Mouse (Mus musculus): Measurements from ENCODE around the gene Lpp.

Gene Lpp

DNA sequence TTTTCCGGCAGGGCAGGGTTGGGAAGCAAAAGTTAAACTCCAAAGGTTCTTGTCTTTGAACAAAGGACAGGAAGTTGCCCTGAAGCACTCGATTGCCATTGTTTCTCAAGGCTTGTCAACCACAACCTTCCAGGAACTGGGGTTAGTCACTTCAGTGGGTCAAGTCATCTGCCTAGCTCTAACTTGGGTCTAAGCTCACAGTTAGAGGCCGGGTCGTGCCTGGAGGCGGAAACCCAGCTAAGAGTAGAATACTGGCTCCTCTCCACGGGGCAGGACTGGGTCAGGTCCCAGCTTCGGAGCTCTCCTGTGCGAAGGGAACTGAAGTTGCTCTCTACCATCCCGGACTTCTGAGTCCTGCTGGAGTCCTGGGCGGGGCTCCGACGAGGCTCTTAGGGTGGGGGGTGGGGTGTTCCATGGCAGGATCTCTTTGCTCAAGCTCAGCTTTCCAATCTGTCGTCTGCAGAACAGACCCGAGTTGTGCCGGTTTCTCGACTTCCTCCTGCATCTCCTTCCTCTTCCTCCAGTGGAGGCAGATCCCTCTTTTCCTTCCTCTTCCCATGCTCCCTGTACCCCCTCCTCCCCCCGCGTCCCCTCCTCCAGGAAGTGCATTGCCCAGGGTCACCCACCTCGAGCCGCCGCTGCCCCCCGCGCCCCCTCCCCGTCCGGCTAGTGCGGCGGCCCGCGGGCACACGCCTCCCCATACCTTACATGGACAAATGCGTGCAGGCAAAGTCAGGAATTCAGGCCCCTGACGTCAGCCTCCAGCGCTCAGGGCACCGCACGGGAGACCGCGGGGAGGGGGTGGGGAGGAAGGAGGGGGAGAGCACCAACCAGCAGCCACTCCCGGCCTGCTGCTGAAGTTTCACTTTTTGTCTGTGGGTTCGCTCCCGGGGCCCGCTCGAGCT, at the start of gene Lpp:
Gene Lpp, plus strand, starts transcription at position 857 of the 905 bp plus-strand sequence.
- DNase-seq (ENCODE audit: low spot score in 2 of 2): peak in 1 of 2 experiments; percentile 46

- DNase-seq (ENCODE audit: low spot score in 2 of 2): peak; percentile 22 to 31
These were observed 45.5 kb upstream of the Lpp start for GRCm38 (mm10) chr16:24347582-24348411.

GRCm38 (mm10) chr16:24350306-24350705, 43.0 kb upstream of the Lpp start:
- DNase-seq (ENCODE audit: low spot score in 2 of 2): no peak

DNA sequence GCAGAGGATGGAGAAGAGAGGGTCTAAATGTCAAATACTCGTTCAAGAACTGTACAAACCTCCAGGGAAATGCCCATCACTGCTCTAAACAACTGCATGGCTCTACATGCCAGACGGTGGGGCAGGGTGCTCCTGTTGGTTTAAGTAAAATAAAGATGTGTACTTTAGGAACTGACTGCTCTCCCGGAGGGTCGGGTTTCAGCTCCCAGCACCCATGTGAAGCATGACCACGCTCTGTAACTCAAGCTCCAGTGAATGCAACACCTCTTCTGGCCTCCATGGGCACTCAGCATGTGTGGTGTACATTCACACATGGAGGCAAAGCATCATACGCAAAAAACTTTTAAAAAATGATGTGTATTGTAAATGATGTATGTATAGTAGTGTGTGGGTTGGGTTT, 42.6 kb upstream of the Lpp start:
- no peak for DNase-seq (ENCODE audit: low spot score in 2 of 2)

- DNase-seq (ENCODE audit: low spot score in 2 of 2): no peak
These were observed 41.5 kb upstream of the Lpp start for GRCm38 (mm10) chr16:24351811-24352210.

DNA sequence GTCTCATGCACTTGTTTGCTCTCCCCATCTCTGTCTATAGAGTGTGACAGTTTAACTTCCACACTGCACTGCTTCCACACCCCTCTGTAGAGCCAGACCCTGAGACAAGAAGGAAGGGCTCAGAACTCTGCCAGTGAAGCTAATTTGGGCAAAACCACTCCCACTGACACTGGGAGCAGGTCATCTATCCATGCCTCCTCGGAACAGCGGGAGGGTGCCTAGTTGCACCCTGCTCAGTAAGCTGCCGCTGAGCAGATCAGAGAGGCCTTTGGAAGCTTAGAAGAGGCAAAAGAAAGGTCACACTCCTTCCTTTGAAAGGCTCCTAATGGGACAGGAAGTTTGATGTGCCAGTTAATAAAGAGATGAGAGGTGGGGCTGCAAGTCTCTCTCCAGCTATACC, 39.5 kb upstream of the Lpp start:
- no peak for DNase-seq (ENCODE audit: low spot score in 2 of 2)

DNA sequence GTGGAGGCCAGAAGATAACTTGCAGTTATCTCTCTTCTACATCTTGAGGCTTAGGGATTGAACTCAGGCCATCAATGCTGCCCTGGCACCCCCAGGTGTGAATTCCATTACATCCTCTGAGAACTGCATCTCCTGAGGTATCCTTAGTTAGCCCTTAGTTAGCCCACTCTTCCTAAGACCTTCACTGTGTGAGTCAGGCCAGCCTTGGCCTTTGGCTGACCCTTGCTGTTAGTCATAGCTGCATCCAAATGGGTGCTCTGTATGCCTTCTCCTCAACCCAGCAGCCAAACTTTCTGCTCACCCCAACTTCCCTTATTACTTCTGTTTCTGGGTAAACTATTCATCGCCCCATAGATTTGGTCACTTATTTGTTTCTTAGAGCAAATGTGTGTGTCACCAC, 31.6 kb upstream of the Lpp start:
- DNase-seq (ENCODE audit: low spot score in 2 of 2): no peak

DNA sequence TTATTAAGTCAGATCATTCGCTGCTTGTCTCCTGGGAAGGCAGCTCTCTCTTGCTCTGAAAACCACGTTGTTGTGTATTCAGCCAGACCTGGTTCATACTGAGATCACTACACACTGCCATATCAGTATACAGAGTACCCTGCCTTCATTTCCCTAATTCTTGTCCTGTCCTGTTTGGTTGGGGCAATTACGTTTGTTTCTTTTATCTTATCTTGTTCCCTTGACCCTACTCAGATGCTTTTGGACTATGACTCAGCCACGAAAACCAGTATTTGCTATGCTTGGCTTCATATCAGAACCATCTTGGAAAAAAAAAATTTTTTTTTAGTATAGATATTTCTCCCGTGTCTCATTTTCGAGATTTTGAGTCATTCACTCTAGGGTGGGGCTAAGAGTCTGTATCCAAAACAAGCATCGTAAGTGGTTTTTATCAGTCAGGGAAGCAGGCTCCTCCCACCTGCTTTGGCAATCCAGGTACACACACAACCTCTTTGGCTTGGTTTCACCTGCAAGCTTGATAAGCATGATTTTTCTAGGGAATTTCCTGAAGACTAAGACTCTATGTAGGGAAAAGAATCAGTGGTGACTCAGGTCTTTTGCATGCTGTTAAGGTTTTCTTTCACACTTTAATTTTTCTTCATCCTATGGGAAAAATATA, 29.1 kb upstream of the Lpp start:
- DNase-seq (ENCODE audit: low spot score in 2 of 2): no peak

DNA sequence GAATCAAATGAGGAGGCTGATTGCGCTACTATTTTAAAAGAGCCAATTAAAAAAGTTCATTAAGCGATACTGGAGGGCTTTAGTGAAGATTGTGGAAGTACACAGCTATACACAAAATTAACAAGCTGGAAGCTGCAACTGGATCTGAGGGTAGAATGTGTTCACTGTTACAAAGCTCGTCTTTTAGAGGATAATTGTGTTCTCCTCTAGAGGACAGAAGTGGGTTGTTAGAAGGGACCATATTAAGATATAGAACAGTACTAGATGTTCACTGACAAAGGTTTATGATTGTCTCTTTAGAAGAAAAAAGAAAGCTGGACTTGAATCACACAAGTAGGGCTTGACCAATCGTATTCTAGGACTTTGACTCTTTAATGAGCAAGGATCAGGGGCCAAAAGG, 27.4 kb upstream of the Lpp start:
- DNase-seq (ENCODE audit: low spot score in 2 of 2): no peak

- no peak for DNase-seq (ENCODE audit: low spot score in 2 of 2)
These were observed 26.2 kb upstream of the Lpp start for GRCm38 (mm10) chr16:24367071-24367470.

- no peak for DNase-seq (ENCODE audit: low spot score in 2 of 2)
These were observed 25.8 kb upstream of the Lpp start for GRCm38 (mm10) chr16:24367506-24367905.

DNA sequence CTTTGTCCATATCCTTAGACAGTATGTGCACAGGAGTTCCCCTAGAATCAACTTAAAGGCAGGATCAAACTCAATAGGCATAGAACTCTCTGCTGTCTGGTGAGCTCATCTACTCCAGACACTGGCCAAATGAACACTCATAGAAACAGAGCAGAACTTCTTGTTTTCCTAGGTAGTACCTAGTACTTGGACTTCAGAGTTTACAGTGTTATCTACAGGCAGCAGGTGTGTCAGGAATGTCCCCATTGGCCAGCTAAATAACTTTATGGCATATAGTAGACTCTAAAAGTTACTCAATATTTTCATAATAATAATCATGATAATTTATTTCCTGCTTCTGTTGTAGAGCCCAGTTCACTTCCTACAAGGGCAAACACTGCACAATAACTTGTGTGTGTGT, 16.8 kb upstream of the Lpp start:
- no peak for DNase-seq (ENCODE audit: low spot score in 2 of 2)

- DNase-seq (ENCODE audit: low spot score in 2 of 2): no peak
These were observed 2.7 kb upstream of the Lpp start for GRCm38 (mm10) chr16:24390596-24390995.

- no peak for DNase-seq (ENCODE audit: low spot score in 2 of 2)
These were observed 2.2 kb upstream of the Lpp start for GRCm38 (mm10) chr16:24391111-24391510.

GRCm38 (mm10) chr16:24391901-24392300, 1.4 kb upstream of the Lpp start:
- no peak for DNase-seq (ENCODE audit: low spot score in 2 of 2)

DNA sequence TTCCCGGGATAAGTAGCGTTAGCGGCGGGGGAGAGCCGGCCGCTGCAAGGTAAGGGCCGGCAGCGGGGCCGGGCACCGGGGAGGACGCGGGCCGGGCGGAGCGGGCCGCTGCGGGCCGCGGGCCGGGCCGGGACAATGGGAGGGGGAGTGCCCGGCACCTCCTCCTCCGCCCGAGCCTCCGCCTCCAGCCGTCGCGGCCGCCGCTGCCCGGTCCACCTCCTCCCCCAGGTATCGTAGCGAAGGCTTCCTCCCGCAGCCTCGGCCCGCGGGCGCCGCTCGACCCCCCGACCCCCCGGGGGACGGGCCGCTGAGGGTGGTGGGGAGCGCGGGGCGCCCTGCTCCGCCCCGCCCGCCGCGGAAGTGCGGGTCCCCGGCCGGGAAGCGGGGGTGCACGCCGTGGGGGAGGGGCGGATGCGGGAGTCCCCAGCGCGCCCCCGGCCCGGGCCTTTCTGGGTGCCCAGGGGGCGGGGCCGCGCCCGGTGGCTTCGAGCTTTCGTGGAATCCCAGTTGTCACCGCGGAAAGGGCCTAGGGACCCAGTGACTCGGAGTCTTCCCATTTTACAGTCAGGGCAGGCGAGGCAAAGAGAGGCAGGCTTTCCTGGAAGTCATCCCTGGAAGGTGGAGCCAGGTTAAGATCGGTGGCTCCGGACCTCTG, 376 bp downstream of the Lpp start:
- peak; percentile 19 to 37 for DNase-seq (ENCODE audit: low spot score in 2 of 2)

DNA sequence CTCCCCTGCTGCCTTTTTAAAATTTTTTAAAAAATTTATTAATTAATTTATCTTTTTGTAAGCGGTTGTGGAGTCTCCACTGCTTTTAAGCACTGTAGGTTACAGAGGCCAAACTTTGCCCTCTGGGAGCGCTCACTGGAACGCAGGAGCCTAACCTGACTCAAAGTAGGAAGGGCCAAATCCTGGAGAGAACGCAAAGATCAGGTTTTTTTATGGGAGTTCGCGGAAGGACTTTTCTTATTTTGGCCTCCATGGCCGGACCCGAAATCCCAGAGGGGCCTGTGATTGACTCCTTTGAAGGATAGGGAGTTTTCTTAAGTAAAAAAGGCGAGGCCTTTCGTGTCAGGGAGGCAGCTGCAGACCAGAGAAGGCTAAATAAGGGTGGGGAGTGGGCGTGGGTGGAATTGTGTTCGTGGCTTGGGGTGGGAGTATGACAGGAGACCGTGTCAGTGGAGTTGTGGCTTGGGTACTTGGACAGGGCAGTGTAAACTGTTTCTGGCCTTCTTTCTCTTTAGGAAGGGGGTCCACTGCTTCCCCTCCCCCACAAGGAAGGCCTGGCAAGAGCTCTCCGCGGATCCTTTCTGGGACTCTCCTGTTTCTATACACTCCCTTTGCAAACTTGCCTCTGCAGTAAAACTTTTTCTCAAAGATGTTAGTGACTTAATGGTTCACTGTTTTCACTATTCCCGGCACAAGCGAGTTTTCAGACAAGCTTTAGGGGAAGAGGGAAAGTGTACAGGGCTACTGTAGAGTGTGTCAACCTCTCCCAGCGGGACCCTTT, 1.1 kb downstream of the Lpp start:
- DNase-seq (ENCODE audit: low spot score in 2 of 2): no peak

DNA sequence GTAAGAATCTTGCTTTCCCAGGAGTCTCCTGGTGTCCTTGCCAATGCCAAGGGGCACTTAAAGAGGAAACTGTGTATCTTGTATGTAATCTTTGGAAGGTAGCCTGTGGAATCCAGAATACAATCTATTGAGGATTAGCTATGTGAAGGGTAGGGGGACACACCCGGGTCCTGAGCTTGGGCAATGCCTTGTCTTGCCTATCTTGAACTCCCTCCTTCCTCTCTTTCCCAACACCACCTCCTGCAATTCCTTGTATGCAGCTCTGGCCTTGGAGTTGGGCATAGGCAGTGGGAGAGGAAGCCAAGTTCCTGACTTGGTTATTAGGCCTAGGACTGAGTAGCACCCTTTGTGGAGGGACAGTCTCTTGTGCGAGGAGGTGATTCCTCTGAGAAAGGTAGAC, 1.8 kb downstream of the Lpp start:
- no peak for DNase-seq (ENCODE audit: low spot score in 2 of 2)

GRCm38 (mm10) chr16:24396504-24396903, 3.2 kb downstream of the Lpp start:
- DNase-seq (ENCODE audit: low spot score in 2 of 2): no peak

DNA sequence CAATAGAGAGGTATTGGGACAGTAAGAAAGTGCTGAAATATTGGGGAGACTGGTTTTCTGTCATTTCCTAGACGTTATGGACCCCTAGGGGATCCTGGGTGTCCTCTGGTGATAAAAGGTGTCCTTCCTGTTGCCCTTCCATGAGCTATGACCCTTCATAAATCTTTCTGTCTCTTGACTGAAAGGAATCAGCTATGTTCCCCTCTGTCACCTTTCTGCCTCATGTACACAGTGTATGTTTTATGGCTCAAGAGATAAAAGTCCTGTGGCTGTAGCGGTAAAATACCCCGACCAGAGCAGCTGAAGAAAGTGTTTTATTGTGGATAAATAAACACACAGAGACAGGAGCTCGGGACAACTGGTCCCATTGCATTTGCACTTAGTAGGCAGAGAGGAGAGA, 5.2 kb downstream of the Lpp start:
- no peak for DNase-seq (ENCODE audit: low spot score in 2 of 2)

DNA sequence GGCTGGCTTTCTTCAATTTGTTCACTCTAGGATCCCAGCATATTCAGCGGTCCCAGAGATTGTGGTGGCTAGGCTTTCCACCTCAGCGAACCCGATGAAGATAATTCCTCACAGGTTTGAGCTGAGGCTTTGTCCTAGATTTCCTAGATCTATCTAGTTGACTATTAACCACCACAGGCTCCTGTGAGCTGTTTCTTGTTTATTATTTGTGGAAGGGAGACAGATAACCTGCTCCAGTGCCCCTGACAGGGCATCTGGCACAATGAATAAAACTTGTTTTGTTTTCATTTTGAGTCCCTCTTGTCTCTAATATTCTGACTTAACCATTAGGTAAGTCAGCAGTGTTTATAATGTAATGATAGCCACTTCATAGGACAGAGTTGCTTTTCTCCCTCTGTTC, 5.6 kb downstream of the Lpp start:
- DNase-seq (ENCODE audit: low spot score in 2 of 2): no peak

Data from frontal cortex, postnatal 10 days (tissue).